Mouse (Mus musculus): ENCODE data around the gene Drosha.

Gene Drosha

GRCm38 (mm10) chr15:12941106-12941505, 116.5 kb downstream of the Drosha start:
- peak; percentile 21 for DNase-seq

- peak; percentile 17 for DNase-seq
Observed at GRCm38 (mm10) chr15:12941651-12942180, 117.1 kb downstream of the Drosha start.

- DNase-seq, result no peak
Observed at GRCm38 (mm10) chr15:12942424-12942823, 117.8 kb downstream of the Drosha start.

- no peak for DNase-seq
Observed at GRCm38 (mm10) chr15:12958051-12958450, 133.4 kb downstream of the Drosha start.

GRCm38 (mm10) chr15:12962179-12962578, 137.6 kb downstream of the Drosha start:
- no peak for DNase-seq

- DNase-seq, result no peak
Observed at GRCm38 (mm10) chr15:12965209-12965608, 140.6 kb downstream of the Drosha start.

GRCm38 (mm10) chr15:12968815-12969214, 144.2 kb downstream of the Drosha start:
- DNase-seq, result no peak

GRCm38 (mm10) chr15:12972441-12972840, 147.8 kb downstream of the Drosha start:
- no peak for DNase-seq

All from embryo, embryonic 11 days (tissue).